Mouse (Mus musculus) sigmoid colon, adult 10 weeks (tissue): ENCODE measurements around the gene Ercc6l2. TPM values are rescaled to one million over a fixed set of nuclear protein-coding genes. Genes with fewer than 3 reads are reported as not detected.

Experiments
- polyA plus RNA-seq: library from polyadenylated mRNA; stranded (reverse); fragments of 350-450 nt; fragmentation: Illumina TruSeq; extraction: RNeasy Lipid Tissue Mini Kit (QIAGEN cat#74804); gene quantifications from one replicate; pipeline ENCODE4 v1.2.3, GENCODE M21; 2014; ENCODE audit warnings: low read depth, low replicate concordance

Gene Ercc6l2
- polyA plus RNA-seq = 50.9 TPM

GRCm38 (mm10) chr13:63814746-63815681 lies at the start of gene Ercc6l2:
Gene Ercc6l2, plus strand, starts transcription at chr13:63815240.

Other genes with a start within 250 kb of the Ercc6l2 start
- 31.9 TPM for gene Ptch1, start 241.6 kb upstream of the Ercc6l2 start, polyA plus RNA-seq